Mouse (Mus musculus): ENCODE results near the gene Kcnk15.
A peak's percentile ranks its signal among the peaks of the same experiment; 100 is the strongest.

Gene Kcnk15

DNA sequence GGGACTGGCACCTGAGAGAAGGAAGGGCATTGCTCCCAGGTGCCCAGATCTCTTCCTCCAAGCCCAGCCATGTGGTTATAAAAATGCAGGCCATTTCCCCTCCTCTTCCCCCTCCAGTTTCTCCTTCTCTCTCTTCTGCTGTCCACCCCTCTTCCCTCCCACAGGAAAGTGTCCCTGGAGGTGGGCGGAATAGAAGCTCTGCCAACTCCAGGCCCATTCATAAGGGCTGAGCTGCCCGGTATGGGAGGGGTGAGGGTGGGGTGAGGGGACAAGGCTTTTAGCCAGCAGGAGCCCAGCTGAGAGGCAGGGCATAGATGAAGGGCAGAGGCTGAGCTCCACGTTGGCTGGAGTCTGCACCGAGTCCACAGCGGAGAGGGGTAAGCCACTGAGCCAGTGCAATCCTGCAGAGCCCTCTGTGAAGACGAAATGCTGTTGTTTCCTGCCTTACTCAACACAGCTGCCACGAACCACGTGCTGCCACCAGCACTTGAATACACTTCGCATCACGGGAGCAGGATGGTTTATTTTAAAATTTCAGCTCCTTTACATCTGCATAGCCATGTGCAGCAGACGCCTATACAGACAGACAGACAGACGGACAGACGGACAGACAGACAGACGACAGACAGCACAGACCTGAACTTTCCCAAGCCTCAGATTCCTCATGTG, 23.5 kb downstream of the Kcnk15 start:
- peak; percentile 53 to 60 for DNase-seq (ENCODE audit: low spot score in 2 of 2)

GRCm38 (mm10) chr2:163880891-163881290, 27.4 kb downstream of the Kcnk15 start:
- no peak for DNase-seq (ENCODE audit: low spot score in 2 of 2)

DNA sequence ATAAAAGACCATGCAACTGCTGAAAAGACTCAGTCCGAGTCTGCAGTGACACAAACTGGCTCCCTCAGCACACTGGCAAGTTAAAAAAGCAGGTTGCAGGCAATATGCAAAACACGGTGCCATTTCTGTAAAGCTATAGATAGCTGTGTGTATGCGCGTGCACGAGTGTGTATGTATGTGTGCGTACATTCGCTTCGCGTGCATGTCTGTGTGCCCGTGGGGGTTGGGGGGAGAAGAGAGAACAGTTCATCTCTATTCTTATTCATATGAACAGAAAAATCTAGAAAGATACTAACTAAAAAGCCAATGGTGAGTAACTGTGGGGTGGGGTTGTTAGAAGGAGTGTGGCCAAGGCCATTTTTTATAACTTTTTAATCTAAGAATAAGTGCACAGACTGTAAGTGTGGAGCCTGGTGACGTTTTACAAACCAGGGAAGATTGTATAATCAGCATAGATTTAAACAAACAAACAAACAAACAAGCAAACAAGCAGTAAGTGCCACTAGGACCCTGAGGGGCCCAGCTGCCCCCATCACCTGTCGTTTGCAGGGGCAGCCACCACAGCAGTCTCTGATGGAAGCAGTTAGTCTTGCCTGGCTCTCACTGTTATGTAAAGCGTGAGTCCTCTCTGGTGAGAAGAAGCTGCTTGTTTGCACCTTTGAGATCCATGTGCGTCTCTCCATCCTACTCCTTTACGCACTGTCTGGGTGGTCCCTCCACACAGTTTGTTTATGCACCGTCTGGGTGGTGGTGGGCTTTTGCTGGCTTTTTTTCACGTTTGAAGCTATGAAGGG, 29.6 kb downstream of the Kcnk15 start:
- peak in 1 of 2 experiments; percentile 34 for DNase-seq (ENCODE audit: low spot score in 2 of 2)

- DNase-seq (ENCODE audit: low spot score in 2 of 2), result no peak
Measured at GRCm38 (mm10) chr2:163889411-163889810, 36.0 kb downstream of the Kcnk15 start.

GRCm38 (mm10) chr2:163890586-163890985, 37.1 kb downstream of the Kcnk15 start:
- DNase-seq (ENCODE audit: low spot score in 2 of 2), result no peak

DNA sequence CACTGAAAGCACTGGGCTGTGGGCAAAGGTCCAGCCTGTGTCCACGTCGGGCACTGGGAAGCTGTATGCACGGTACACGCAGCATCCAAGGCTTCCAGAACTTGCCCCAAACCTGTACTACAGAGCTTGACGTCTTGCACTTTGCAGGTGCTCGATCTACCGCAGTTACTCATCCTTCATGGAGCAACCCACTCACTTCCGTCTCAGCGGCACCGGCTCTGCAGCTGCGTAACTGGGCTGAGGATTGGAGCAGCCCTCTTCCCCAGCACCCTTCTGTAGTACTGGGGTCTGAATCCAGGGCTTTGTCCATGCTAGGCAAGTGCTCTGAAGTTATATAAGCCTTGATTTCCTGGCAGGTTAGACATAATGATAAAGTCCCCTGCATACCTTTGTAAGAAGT, 37.8 kb downstream of the Kcnk15 start:
- DNase-seq (ENCODE audit: low spot score in 2 of 2), result no peak

GRCm38 (mm10) chr2:163893446-163894370, 40.3 kb downstream of the Kcnk15 start:
- DNase-seq (ENCODE audit: low spot score in 2 of 2), result no peak

DNA sequence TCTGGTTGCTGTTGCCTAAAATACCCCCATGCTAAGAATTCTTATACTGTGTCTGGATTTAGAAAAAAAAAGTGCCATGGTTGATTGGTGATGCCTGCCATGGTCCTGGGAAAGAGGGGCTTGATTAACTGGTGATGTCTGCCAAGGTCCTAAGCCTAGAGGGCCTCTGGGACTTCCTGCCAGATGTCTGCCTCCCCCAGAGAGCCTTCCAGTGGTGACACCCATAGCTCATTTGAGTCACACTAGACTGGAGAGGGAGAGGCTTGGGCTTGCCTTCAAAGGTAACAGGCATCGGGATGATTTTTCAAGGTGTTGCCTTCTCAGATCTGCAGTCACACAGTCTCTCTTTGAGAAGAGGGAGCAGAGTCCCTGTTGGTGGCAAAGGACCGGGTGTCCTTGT, 41.7 kb downstream of the Kcnk15 start:
- no peak for DNase-seq (ENCODE audit: low spot score in 2 of 2)

GRCm38 (mm10) chr2:163897026-163897425, 43.6 kb downstream of the Kcnk15 start:
- DNase-seq (ENCODE audit: low spot score in 2 of 2), result no peak

DNA sequence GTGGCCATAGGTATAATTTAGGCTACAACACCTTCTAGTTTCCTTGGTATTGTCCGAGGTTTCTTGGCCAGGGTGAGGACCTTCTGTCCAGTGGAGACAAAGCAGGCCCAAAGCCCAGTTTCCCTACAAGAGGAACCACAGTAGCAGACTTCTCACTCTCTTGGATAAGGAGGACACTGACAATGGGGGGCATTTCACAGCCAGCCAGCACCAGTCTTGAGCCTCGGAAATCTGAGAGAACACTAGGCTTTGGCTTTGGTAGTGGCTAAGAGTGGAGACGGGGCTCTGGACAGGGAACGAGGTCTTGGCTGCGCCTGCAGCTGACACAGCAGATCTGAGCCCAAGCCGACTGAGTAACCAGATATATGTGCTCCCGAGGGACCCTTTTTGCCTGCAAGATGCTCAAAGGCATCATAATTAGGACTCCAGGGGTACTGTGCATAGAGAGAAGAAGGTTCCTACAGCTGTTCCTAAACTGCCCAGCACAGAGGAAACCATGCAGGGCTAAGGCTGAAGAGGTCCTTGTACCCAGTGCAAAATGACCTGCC, 44.6 kb downstream of the Kcnk15 start:
- no peak for DNase-seq (ENCODE audit: low spot score in 2 of 2)

DNA sequence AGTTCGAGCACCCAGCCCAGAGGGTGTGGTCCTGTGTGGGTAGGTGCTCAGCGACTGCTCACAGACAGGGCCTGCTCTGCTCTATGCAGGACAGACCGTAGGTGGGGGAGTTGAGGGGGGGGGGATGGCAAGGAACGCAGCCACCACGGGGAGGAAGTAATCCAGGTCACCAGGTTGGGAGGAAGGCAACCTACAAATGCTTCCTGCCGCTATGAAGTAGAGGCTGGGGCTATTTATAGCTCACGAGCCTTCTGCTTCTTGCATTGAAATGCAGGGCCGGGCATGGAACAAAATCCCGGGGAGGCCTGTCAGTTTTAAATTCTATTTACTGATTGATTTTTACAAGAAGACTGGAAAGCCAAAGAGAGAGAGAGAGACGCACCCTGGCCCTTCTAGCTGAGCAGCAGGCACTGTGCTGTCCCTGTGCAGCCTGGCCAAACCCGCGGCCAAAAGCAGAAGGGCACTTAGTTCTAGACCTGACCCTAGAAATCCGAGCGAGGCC, 46.5 kb downstream of the Kcnk15 start:
- DNase-seq (ENCODE audit: low spot score in 2 of 2), result no peak

DNA sequence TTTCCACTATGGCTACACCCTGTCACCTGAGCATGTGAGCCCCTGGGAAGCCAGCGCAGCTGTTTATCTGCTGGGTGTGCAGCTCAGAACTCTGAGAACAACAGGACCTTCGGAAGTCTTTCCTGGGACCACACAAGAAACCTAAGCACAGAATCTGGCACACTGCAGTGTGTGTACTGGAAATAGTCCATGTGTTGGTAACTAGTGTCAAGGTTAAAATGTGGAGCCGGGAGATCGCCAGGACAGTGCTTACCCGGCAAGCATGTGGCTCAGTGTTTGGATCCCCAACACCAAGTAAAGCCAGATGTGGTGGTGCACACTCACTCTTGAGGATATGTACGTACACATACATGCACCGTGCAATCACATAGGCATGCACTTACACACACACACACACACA, 47.6 kb downstream of the Kcnk15 start:
- DNase-seq (ENCODE audit: low spot score in 2 of 2), result no peak

GRCm38 (mm10) chr2:163902448-163902847, 49.0 kb downstream of the Kcnk15 start:
- DNase-seq (ENCODE audit: low spot score in 2 of 2), result no peak

- no peak for DNase-seq (ENCODE audit: low spot score in 2 of 2)
Measured at GRCm38 (mm10) chr2:163903461-163903860, 50.0 kb downstream of the Kcnk15 start.

DNA sequence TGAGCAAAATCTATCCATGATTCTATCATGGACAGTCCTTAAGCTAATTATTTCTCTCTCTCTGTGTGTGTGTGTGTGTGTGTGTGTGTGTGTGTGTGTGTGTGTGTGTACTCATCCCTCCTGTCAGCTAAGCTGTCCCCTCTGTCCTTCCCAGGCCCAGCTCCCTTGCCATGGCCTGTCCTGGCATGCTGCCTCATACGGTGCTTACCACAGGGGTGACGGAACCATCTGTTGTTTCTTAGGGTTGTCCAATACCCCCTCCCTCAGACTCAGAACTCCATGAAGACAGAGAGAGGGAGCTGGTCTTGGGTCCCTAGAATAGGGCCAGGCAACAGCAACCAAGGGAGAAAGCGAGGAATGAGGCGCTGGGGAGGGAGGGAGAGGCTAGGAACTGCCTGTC, 50.9 kb downstream of the Kcnk15 start:
- no peak for DNase-seq (ENCODE audit: low spot score in 2 of 2)

- no peak for DNase-seq (ENCODE audit: low spot score in 2 of 2)
Measured at GRCm38 (mm10) chr2:163907131-163907530, 53.7 kb downstream of the Kcnk15 start.
